Comparison of ENCODE assay signal across 28 mouse cellular contexts in the genomic region with DNA sequence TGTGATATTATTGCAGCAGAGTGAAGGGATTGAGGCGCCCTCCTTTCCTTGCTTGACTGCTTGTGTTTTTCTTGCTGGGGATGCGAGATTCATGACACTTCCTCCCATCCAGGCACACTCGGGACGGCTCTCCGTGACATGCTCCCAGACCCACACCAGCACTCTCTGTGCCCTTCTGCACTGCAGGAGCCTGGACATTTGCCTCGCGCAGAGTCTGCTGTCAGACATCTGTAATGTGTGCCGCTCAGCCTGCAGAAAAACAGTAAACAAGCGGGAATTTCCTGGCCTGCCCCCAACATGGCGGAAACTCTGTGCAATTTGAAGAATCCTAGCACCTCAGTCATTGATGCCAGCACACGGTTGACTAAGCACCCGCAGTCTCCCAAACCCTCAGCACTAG. TPM values are rescaled to one million over a fixed set of nuclear protein-coding genes. Genes with fewer than 3 reads are reported as not detected.
DNase-seq lines count a peak whose midpoint lies in the region; ATAC-seq and TF ChIP-seq lines count a peak whose summit lies in the region.
"Had no signal": no experiment of that assay in that cellular context is flagged by ENCODE, and none has a peak within 500 bp of the region (broad histone marks: within the 10 kb centered on the region; RNA-seq: fewer than 3 reads in every experiment).

A gene (plus strand): TSS at position 343 of the 400 bp plus-strand sequence.

- WGBS in kidney, embryonic 15.5 days, result 37% methylated on average over 12 of the region's 12 CpGs
- WGBS in kidney, adult 2 months, result 28% methylated on average over 12 of the region's 12 CpGs
- WGBS in lung, embryonic 16.5 days, result 49% methylated on average over 12 of the region's 12 CpGs
- WGBS in lung, adult 2 months, result 63% methylated on average over 12 of the region's 12 CpGs

- DNase-seq in kidney, adult 2 months, result no peak
- DNase-seq in lung, adult 2 months, result no peak
- DNase-seq in thymus, postnatal 14 days, result peak; percentile 26
- no peak for DNase-seq in thymus, postnatal 0 days (ENCODE audit: low spot score)
- DNase-seq: adrenal gland, adult 8-10 months; cerebellum, adult 11 months; cerebellum, adult 9-10 months; cerebellum, postnatal 36 days; gastrocnemius, postnatal 14 days; kidney, adult 9 months; right cerebral cortex, adult 18-20 months; spleen, adult 18-20 months; thymus, postnatal 25 days had no signal

- no peaks in the 10 kb centered on the region for H3K27me3 ChIP-seq in kidney, embryonic 15.5 days
- no peaks in the 10 kb centered on the region for H3K27me3 ChIP-seq in kidney, adult 2 months (replicated peaks; ENCODE audit: control insufficient read depth, insufficient read depth, low read length)
- no peaks in the 10 kb centered on the region for H3K27me3 ChIP-seq in lung, embryonic 16.5 days (ENCODE audit: control insufficient read depth, insufficient read depth, low read depth, low read length)
- H3K27me3 ChIP-seq: forebrain, embryonic 13.5 days; heart, embryonic 15.5 days; limb, embryonic 12.5 days; liver, embryonic 15.5 days; midbrain, embryonic 12.5 days; neural tube, embryonic 12.5 days had no signal

- no peaks in the 10 kb centered on the region for H3K9me3 ChIP-seq in kidney, embryonic 15.5 days (replicated peaks)
- H3K9me3 ChIP-seq in lung, embryonic 16.5 days (ENCODE audit: control insufficient read depth, low read length), result no peaks in the 10 kb centered on the region
- H3K9me3 ChIP-seq: forebrain, embryonic 13.5 days; heart, embryonic 10.5 days; heart, embryonic 15.5 days; liver, embryonic 15.5 days; midbrain, embryonic 12.5 days; neural tube, embryonic 12.5 days had no signal

- H3K4me2 ChIP-seq in kidney, embryonic 15.5 days, result peak within 1 kb of the TSS; percentile 23; the same call in 1 of the 2 replicates
- no peak within 1 kb of the TSS; the same call in 1 of the 2 replicates for H3K4me2 ChIP-seq in lung, embryonic 16.5 days (ENCODE audit: low read depth, low read length)
- H3K4me2 ChIP-seq: forebrain, embryonic 13.5 days; heart, embryonic 15.5 days; limb, embryonic 12.5 days; liver, embryonic 15.5 days; midbrain, embryonic 12.5 days; neural tube, embryonic 12.5 days had no signal

- 0 out of 2 replicates have a peak, but pooled peaks cover 7% of the 10 kb centered on the region for H3K4me1 ChIP-seq in kidney, embryonic 15.5 days
- H3K4me1 ChIP-seq in kidney, adult 2 months (ENCODE audit: control insufficient read depth, insufficient read depth, low read length), result no peaks in the 10 kb centered on the region
- no peaks in the 10 kb centered on the region for H3K4me1 ChIP-seq in lung, embryonic 16.5 days (replicated peaks; ENCODE audit: control insufficient read depth, insufficient read depth, low read length)
- H3K4me1 ChIP-seq in lung, adult 2 months (ENCODE audit: control insufficient read depth, insufficient read depth, low read length), result no peaks in the 10 kb centered on the region; the same call in 1 of the 2 replicates
- H3K4me1 ChIP-seq: forebrain, embryonic 13.5 days; heart, embryonic 10.5 days; limb, embryonic 12.5 days; liver, embryonic 15.5 days; megakaryocyte, embryonic 14.5 days; midbrain, embryonic 12.5 days; neural tube, embryonic 12.5 days had no signal

- no peak for TF ChIP-seq CTCF in kidney, adult 2 months (conservative IDR thresholded peaks at IDR 0.05; ENCODE audit: insufficient read depth, insufficient read length, low read depth, low read length)
- no peak for TF ChIP-seq CTCF in lung, adult 2 months (IDR thresholded peaks at IDR 0.05; ENCODE audit: insufficient read depth, low read length)

- 0 out of 2 replicates have a peak within 1 kb of the TSS, but pooled peaks have one; percentile 45 for H3K27ac ChIP-seq in kidney, embryonic 15.5 days
- H3K27ac ChIP-seq in kidney, adult 2 months (ENCODE audit: insufficient read depth, low read depth, low read length), result no peak within 1 kb of the TSS
- H3K27ac ChIP-seq in lung, embryonic 16.5 days (ENCODE audit: low read length), result no peak within 1 kb of the TSS
- H3K27ac ChIP-seq: forebrain, embryonic 13.5 days; heart, embryonic 10.5 days; heart, embryonic 15.5 days; layer of hippocampus, adult 2 months; left cerebral cortex, adult 2 months; limb, embryonic 12.5 days; liver, embryonic 15.5 days; midbrain, embryonic 12.5 days; neural tube, embryonic 12.5 days had no signal

- no peak within 1 kb of the TSS for H3K9ac ChIP-seq in kidney, embryonic 15.5 days
- H3K9ac ChIP-seq in lung, embryonic 16.5 days (ENCODE audit: low read length), result no peak within 1 kb of the TSS
- H3K9ac ChIP-seq: forebrain, embryonic 13.5 days; heart, embryonic 15.5 days; limb, embryonic 12.5 days; liver, embryonic 15.5 days; midbrain, embryonic 12.5 days; neural tube, embryonic 12.5 days had no signal

- H3K36me3 ChIP-seq in kidney, embryonic 15.5 days, result no peaks in the 10 kb centered on the region
- H3K36me3 ChIP-seq in kidney, adult 2 months (ENCODE audit: control insufficient read depth, insufficient read depth, low read length), result no peaks in the 10 kb centered on the region
- no peaks in the 10 kb centered on the region for H3K36me3 ChIP-seq in lung, embryonic 16.5 days (ENCODE audit: control insufficient read depth, insufficient read depth, low read length)
- H3K36me3 ChIP-seq: heart, embryonic 10.5 days; heart, embryonic 15.5 days; limb, embryonic 12.5 days; liver, embryonic 15.5 days; midbrain, embryonic 12.5 days; neural tube, embryonic 12.5 days had no signal

- no peak within 1 kb of the TSS for H3K4me3 ChIP-seq in kidney, embryonic 15.5 days (replicated peaks)
- no peak within 1 kb of the TSS for H3K4me3 ChIP-seq in kidney, adult 2 months (ENCODE audit: insufficient read depth, low read depth, low read length)
- no peak within 1 kb of the TSS for H3K4me3 ChIP-seq in lung, embryonic 16.5 days (ENCODE audit: low read length)
- no peak within 1 kb of the TSS for H3K4me3 ChIP-seq in lung, adult 2 months (replicated peaks; ENCODE audit: extremely low read depth, low read depth, low read length)
- H3K4me3 ChIP-seq: forebrain, embryonic 13.5 days; heart, embryonic 10.5 days; heart, embryonic 15.5 days; layer of hippocampus, adult 2 months; left cerebral cortex, adult 2 months; limb, embryonic 12.5 days; liver, embryonic 15.5 days; megakaryocyte, embryonic 14.5 days; midbrain, embryonic 12.5 days; myocyte; neural tube, embryonic 12.5 days had no signal

- no peak for TF ChIP-seq POLR2A in kidney, adult 2 months (IDR thresholded peaks at IDR 0.05; ENCODE audit: low read depth, low read length)
- TF ChIP-seq POLR2A in lung, adult 2 months (IDR thresholded peaks at IDR 0.05; ENCODE audit: borderline replicate concordance, extremely low read depth, low read depth, low read length), result no peak

- ATAC-seq in kidney, embryonic 15.5 days (replicated peaks; ENCODE audit: low FRiP score), result no peak
- peak; percentile 52 for ATAC-seq in lung, embryonic 16.5 days (ENCODE audit: low read depth)
- no peak for ATAC-seq in frontal cortex, adult (ENCODE audit: low TSS enrichment)
- ATAC-seq: forebrain, embryonic 13.5 days; hindbrain, embryonic 16.5 days had no signal

RNA-seq across cellular contexts. Expression of the gene that starts here (rescaled TPM):
- polyA plus RNA-seq in kidney, embryonic 15.5 days (2015; fragmentation: Nextera tagmentation; extraction: Ambion mirVana), result 0.64 and 0.75 TPM in 2 replicates
- polyA plus RNA-seq in kidney, adult 2 months (2012; rRNA removed), result 0.16 and 0.98 TPM in 2 replicates
- 0.15 TPM in 1 of 2 replicates, not detected in the other for polyA plus RNA-seq in lung, embryonic 16.5 days (2015; fragmentation: Nextera tagmentation; extraction: Ambion mirVana)
- polyA plus RNA-seq in lung, adult 2 months (2012; rRNA removed), result 0.08 and 0.10 TPM in 2 replicates
- polyA plus RNA-seq in thymus, postnatal 0 days (2015; fragmentation: Nextera tagmentation; extraction: Ambion mirVana), result 1.4 and 1.9 TPM in 2 replicates
- polyA plus RNA-seq: liver, embryonic 15.5 days had no signal

Comparison
In these comparisons a context has a peak if more than half of its experiments do, and no peak if none do; other contexts are left out.
1. Peak in ATAC-seq in lung, embryonic 16.5 days; RNA of the gene not detected or under 1 TPM.